Mouse (Mus musculus) spleen, adult 2 months (tissue): ENCODE data around the gene Zfp229. TPM values are rescaled to one million over a fixed set of nuclear protein-coding genes. Genes with fewer than 3 reads are reported as not detected.

ENCODE experiments used
- polyA plus RNA-seq: library from polyadenylated mRNA; depleted of rRNA; stranded (reverse); fragments of >200 nt; gene quantifications from 2 replicates; pipeline ENCODE4 v1.2.3, GENCODE M21; 2012; rRNA removed

Gene Zfp229
- polyA plus RNA-seq, 1 experiment = 0.56 TPM

Other genes with a start within 250 kb of the Zfp229 start
- 2.2 TPM in 2 replicates for gene Zfp53, start 241.8 kb upstream of the Zfp229 start, polyA plus RNA-seq
- gene Zfp52, start 195.3 kb upstream of the Zfp229 start, polyA plus RNA-seq = 0.54 and 0.56 TPM in 2 replicates
- gene Zfp948, start 163.8 kb upstream of the Zfp229 start, polyA plus RNA-seq = 0.28 and 0.32 TPM in 2 replicates
- 0.34 and 0.55 TPM in 2 replicates for gene Zfp983, start 80.2 kb upstream of the Zfp229 start, polyA plus RNA-seq
- gene Gm10226, start 38.9 kb upstream of the Zfp229 start, polyA plus RNA-seq = not detected in 2 replicates
- gene Zfp760, start 23.1 kb upstream of the Zfp229 start, polyA plus RNA-seq = 0.42 and 0.47 TPM in 2 replicates
- gene Zfp820, start 115.0 kb downstream of the Zfp229 start, polyA plus RNA-seq = 0.02 TPM in 1 of 2 replicates, not detected in the other
- 0.35 and 0.42 TPM in 2 replicates for gene Zfp995, start 179.1 kb downstream of the Zfp229 start, polyA plus RNA-seq
- 1.1 and 1.3 TPM in 2 replicates for gene Zfp942, start 231.7 kb downstream of the Zfp229 start, polyA plus RNA-seq
- 4.0 and 5.9 TPM in 2 replicates for gene Zfp943, start 231.8 kb downstream of the Zfp229 start, polyA plus RNA-seq